Mouse (Mus musculus) liver, postnatal 0 days (tissue): ENCODE results near the gene 2210407C18Rik. TPM values are rescaled to one million over a fixed set of nuclear protein-coding genes. Genes with fewer than 3 reads are reported as not detected.

Experiments used
- ATAC-seq: fragments of 200-750 bp; cut with Nextera tagmentation; 2 replicates; pipeline ENCODE4 v1.8.0; 2017; ENCODE audit warnings: mild to moderate bottlenecking, moderate library complexity
- DNase-seq: peaks from one replicate; pipeline ENCODE4 v3.0.0-alpha.2; 2016
- H3K27ac ChIP-seq: fragments of 300-500 bp; sonication (generic); 2 replicates; pipeline ENCODE4 v1.5.1; 2014; ENCODE audit warnings: antibody characterized with exemption, moderate library complexity, mild to moderate bottlenecking, low read depth
- H3K27me3 ChIP-seq: fragments of 300-500 bp; sonication (generic); 2 replicates; pipeline ENCODE4 v1.6.1; 2014; ENCODE audit warnings: low read length, control low read depth, mixed read lengths; ENCODE audit not compliant: insufficient read depth
- H3K36me3 ChIP-seq: fragments of 300-500 bp; sonication (generic); replicated peaks from 2 replicates; pipeline ENCODE4 v1.6.1; 2014; ENCODE audit warnings: mild to moderate bottlenecking, control low read depth, low read length, moderate library complexity, mixed read lengths; ENCODE audit not compliant: insufficient read depth
- H3K4me1 ChIP-seq: fragments of 300-500 bp; sonication (generic); 2 replicates; pipeline ENCODE4 v1.6.1; 2014; ENCODE audit warnings: antibody characterized with exemption, mild to moderate bottlenecking, control low read depth; ENCODE audit not compliant: insufficient read depth
- H3K4me2 ChIP-seq: fragments of 300-500 bp; sonication (generic); 2 replicates; pipeline ENCODE4 v1.6.1; 2014; ENCODE audit warnings: low read depth, mild to moderate bottlenecking, low read length, moderate library complexity, mixed read lengths
- H3K4me3 ChIP-seq: fragments of 300-500 bp; sonication (generic); 2 replicates; pipeline ENCODE4 v1.5.1; 2014; ENCODE audit warnings: low read depth, low read length
- H3K9ac ChIP-seq: fragments of 300-500 bp; sonication (generic); replicated peaks from 2 replicates; pipeline ENCODE4 v1.6.1; 2014; ENCODE audit warnings: mild to moderate bottlenecking, moderate library complexity
- H3K9me3 ChIP-seq: fragments of 300-500 bp; sonication (generic); 2 replicates; pipeline ENCODE4 v1.6.1; 2016; ENCODE audit warnings: mild to moderate bottlenecking, control low read depth, low read length, mixed read lengths
- CTCF ChIP-seq: sonication (generic); IDR thresholded peaks from 2 replicates; pipeline ENCODE4 v1.5.1; 2016; ENCODE audit warnings: antibody characterized with exemption, low read depth
- EP300 ChIP-seq: IDR thresholded peaks from 2 replicates; pipeline ENCODE4 v1.6.1; 2016; ENCODE audit warnings: antibody characterized with exemption, low read depth, mild to moderate bottlenecking
- WGBS: fragments of 180-500 bp; shearing (Covaris S2); extraction: QIAGEN DNeasy Blood & Tissue Kit; methylation state at CpG from one replicate; pipeline ENCODE4 v1.1.7; 2014; ENCODE audit not compliant: insufficient replicate concordance; 5-methylcytosine and 5-hydroxymethylcytosine counted together
- polyA plus RNA-seq: library from polyadenylated mRNA; unstranded; fragments of >200 nt; fragmentation: Nextera tagmentation; extraction: Ambion mirVana; gene quantifications from 2 replicates; pipeline ENCODE4 v1.2.1, GENCODE M21; 2015

2210407C18Rik gene
- polyA plus RNA-seq, 1 experiment from 2014 or later = not detected

DNA sequence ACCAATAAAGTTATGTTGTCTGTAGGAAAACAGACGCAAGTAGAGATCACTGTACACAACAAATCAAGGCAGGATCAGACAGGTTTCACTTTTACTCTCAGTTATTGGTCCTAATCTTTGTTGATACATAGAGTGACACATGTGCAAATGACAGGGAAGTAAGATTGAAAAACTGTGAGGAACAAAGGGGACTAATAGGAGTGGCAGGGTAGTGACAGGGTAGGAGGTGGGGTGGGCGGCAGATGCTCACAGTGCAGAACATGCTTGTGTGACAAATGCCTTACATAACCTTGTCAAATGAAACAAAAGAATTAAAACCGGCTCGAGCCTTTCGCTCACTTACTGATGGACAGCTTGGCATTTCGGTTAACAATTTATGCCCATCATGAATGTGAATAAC lies 2.9 kb upstream of the 2210407C18Rik start:
- Histone ChIP-seq H3K36me3 (no peaks in the 10 kb centered on the region), H3K9me3 (no peaks in the 10 kb centered on the region), H3K4me2 (no peak overlapping the region), H3K27me3 (no peaks in the 10 kb centered on the region), H3K9ac (no peak overlapping the region), H3K4me1 (peaks cover 9% of the 10 kb centered on the region; the same call in 1 of the 2 replicates), H3K27ac (no peak overlapping the region), H3K4me3 (no peak overlapping the region)
- DNase-seq (no peak), ATAC-seq (no peak)
- TF ChIP-seq CTCF = no peak
- no peak for TF ChIP-seq EP300
- WGBS = 75% methylated on average over 6 of the region's 6 CpGs

DNA sequence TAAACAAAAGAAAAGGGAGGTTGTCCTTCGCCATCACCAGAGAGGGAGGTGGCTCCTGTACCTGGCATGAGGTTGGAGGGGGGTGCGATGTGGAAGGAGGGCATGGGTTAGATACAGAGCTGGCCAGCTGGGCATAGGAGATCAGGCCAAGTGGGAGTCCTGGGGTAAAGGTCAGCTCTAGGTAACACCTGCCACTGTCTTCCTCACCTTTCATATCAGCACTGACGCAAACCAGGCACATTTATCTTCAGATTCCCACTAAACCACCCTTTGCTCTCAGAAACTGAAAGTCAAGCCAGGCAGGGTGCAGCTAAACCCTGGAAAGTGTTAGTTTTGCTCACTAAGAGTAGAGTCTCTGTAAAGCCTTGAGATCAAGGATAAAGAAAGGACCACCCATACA lies 2.5 kb upstream of the 2210407C18Rik start:
- no peak overlapping the region for H3K27ac ChIP-seq
- peaks cover 9% of the 10 kb centered on the region; the same call in 1 of the 2 replicates for H3K4me1 ChIP-seq
- no peaks in the 10 kb centered on the region for H3K9me3 ChIP-seq
- TF ChIP-seq CTCF (no peak), EP300 (no peak)
- DNase-seq = no peak
- H3K27me3 ChIP-seq = no peaks in the 10 kb centered on the region
- no peak overlapping the region for H3K4me3 ChIP-seq
- H3K4me2 ChIP-seq = no peak overlapping the region
- no peaks in the 10 kb centered on the region for H3K36me3 ChIP-seq
- WGBS = 65% methylated on average over 3 of the region's 3 CpGs
- H3K9ac ChIP-seq = no peak overlapping the region
- ATAC-seq = no peak

DNA sequence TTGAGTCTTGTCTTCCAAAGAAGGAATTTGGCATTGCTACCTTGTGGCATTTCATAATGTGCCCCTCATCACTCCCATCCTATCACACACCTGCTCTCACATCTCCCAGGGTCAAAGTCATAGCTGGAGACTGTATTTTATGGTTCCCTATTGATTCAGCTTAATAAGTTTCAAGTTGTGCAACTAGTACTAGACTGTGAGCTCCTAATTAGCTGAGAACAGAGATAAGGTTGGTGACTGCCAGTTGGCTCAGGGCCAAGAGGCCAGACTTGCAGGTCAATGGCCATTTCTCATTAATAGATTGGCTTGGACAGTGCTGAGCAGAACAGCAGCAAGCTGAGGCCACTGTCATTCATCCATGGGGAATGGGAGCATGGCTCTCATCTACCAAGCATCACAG lies 1.3 kb downstream of the 2210407C18Rik start:
- H3K9ac ChIP-seq = no peak overlapping the region
- 0 out of 2 replicates have a peak, but pooled peaks have one; percentile 10 for TF ChIP-seq EP300
- TF ChIP-seq CTCF = no peak
- no peak overlapping the region for H3K4me3 ChIP-seq
- H3K4me1 ChIP-seq = peaks cover 9% of the 10 kb centered on the region; the same call in 1 of the 2 replicates
- H3K9me3 ChIP-seq = no peaks in the 10 kb centered on the region
- ATAC-seq (no peak), DNase-seq (peak; percentile 47)
- no peak overlapping the region for H3K4me2 ChIP-seq
- no peaks in the 10 kb centered on the region for H3K36me3 ChIP-seq
- H3K27me3 ChIP-seq = no peaks in the 10 kb centered on the region
- no peak overlapping the region for H3K27ac ChIP-seq

GRCm38 (mm10) chr11:58613359-58613758 lies 2.5 kb downstream of the 2210407C18Rik start:
- 56% methylated on average over 3 of the region's 3 CpGs for WGBS
- Histone ChIP-seq H3K9ac (no peak overlapping the region), H3K27ac (no peak overlapping the region), H3K36me3 (no peaks in the 10 kb centered on the region), H3K4me1 (peaks cover 9% of the 10 kb centered on the region; the same call in 1 of the 2 replicates), H3K4me3 (no peak overlapping the region), H3K4me2 (no peak overlapping the region), H3K9me3 (no peaks in the 10 kb centered on the region), H3K27me3 (no peaks in the 10 kb centered on the region)
- no peak for TF ChIP-seq CTCF
- DNase-seq (no peak), ATAC-seq (no peak)

GRCm38 (mm10) chr11:58607030-58607429 lies 8.8 kb downstream of the 2210407C18Rik start:
- ATAC-seq (no peak), DNase-seq (no peak)
- H3K27me3 ChIP-seq = no peaks in the 10 kb centered on the region
- no peaks in the 10 kb centered on the region for H3K9me3 ChIP-seq
- TF ChIP-seq CTCF (no peak), EP300 (no peak)
- H3K27ac ChIP-seq = no peak overlapping the region
- WGBS = 81% methylated on average over 6 of the region's 6 CpGs
- no peak overlapping the region for H3K9ac ChIP-seq
- no peaks in the 10 kb centered on the region for H3K36me3 ChIP-seq
- H3K4me3 ChIP-seq = no peak overlapping the region
- H3K4me2 ChIP-seq = no peak overlapping the region
- H3K4me1 ChIP-seq = peaks cover 7% of the 10 kb centered on the region; the same call in 1 of the 2 replicates

DNA sequence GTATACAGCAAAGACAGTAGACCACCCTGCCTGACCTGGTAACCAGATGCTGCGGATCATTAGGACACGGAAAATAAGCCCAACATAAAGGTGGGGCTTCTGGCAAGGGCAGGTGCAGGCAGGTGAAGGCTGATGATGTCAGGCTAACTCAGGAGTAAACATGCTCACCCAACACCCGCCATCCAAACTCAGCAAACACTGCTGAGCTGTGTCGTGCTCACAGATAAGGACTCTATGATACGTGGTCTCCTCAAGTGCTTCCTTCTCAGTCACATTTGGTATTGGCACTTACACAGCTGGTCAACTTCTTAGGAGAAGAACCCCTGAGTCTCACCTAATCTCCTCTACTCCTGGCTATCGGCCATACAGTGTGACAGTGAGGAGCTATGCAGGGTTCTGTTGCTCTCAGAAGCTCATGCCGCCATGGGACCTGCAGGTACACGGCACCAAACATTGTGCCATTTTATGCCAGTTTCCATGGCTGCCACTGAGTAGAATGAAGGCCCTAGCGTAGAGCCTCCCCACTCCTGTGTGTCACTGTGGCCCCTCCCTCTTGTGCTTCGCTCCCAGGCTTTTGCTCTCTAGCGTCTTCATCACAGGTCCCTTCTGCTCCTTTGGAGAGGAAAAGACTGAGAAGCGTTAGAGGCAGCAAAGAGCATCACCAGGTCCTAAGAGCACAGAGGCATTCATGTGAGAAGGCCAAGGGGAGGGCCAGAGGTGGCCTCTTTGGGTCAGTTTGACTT lies 9.5 kb downstream of the 2210407C18Rik start:
- DNase-seq = no peak
- TF ChIP-seq CTCF (no peak), EP300 (no peak)

More for the DNA sequence above, 9.5 kb downstream of the 2210407C18Rik start:
- H3K36me3 ChIP-seq = no peaks in the 10 kb centered on the region
- WGBS = 73% methylated on average over 12 of the region's 12 CpGs
- no peak for ATAC-seq
- H3K4me2 ChIP-seq = no peak overlapping the region
- H3K4me3 ChIP-seq = no peak overlapping the region
- H3K4me1 ChIP-seq = peaks cover 7% of the 10 kb centered on the region; the same call in 1 of the 2 replicates
- H3K27me3 ChIP-seq = no peaks in the 10 kb centered on the region
- no peak overlapping the region for H3K27ac ChIP-seq
- no peaks in the 10 kb centered on the region for H3K9me3 ChIP-seq
- no peak overlapping the region for H3K9ac ChIP-seq
